Mouse (Mus musculus) lung, embryonic 14.5 days (tissue): Measurements from ENCODE around the gene Glis3. TPM values are rescaled to one million over a fixed set of nuclear protein-coding genes. Genes with fewer than 3 reads are reported as not detected.

Source experiments
- ATAC-seq: fragments of 200-750 bp; cut with Nextera tagmentation; 2 replicates; pipeline ENCODE4 v1.8.0; 2017; ENCODE audit warnings: mild to moderate bottlenecking, moderate TSS enrichment, moderate library complexity; ENCODE audit not compliant: insufficient read depth
- DNase-seq: peaks from one replicate; pipeline ENCODE4 v3.0.0-alpha.2; 2015
- H3K27ac ChIP-seq: fragments of 300-500 bp; sonication (generic); 2 replicates; pipeline ENCODE4 v1.5.1; 2014; ENCODE audit warnings: low read depth, mild to moderate bottlenecking, moderate library complexity
- H3K27me3 ChIP-seq: fragments of 300-500 bp; sonication (generic); 2 replicates; pipeline ENCODE4 v1.6.1; 2014; ENCODE audit warnings: low read length, control low read depth; ENCODE audit not compliant: insufficient read depth
- H3K36me3 ChIP-seq: fragments of 300-500 bp; sonication (generic); 2 replicates; pipeline ENCODE4 v1.6.1; 2014; ENCODE audit warnings: control low read depth; ENCODE audit not compliant: insufficient read depth
- H3K4me1 ChIP-seq: fragments of 300-500 bp; sonication (generic); 2 replicates; pipeline ENCODE4 v1.6.1; 2014; ENCODE audit warnings: antibody characterized with exemption, control low read depth; ENCODE audit not compliant: insufficient read depth
- H3K4me2 ChIP-seq: fragments of 300-500 bp; sonication (generic); 2 replicates; pipeline ENCODE4 v1.6.1; 2014; ENCODE audit warnings: mild to moderate bottlenecking
- H3K4me3 ChIP-seq: fragments of 300-500 bp; sonication (generic); 2 replicates; pipeline ENCODE4 v1.5.1; 2014; ENCODE audit warnings: low read depth, low read length
- H3K9ac ChIP-seq: fragments of 300-500 bp; sonication (generic); 2 replicates; pipeline ENCODE4 v1.6.1; 2014
- H3K9me3 ChIP-seq: fragments of 300-500 bp; sonication (generic); 2 replicates; pipeline ENCODE4 v1.6.1; 2016; ENCODE audit warnings: low read depth, low read length, control low read depth
- CTCF ChIP-seq: IDR thresholded peaks from 2 replicates; pipeline ENCODE4 v1.5.1; 2016; ENCODE audit warnings: antibody characterized with exemption, low read depth
- WGBS: fragments of 180-500 bp; shearing (Covaris S2); extraction: QIAGEN DNeasy Blood & Tissue Kit; methylation state at CpG from one replicate; pipeline ENCODE4 v1.1.7; 2014; 5-methylcytosine and 5-hydroxymethylcytosine counted together
- polyA plus RNA-seq: library from polyadenylated mRNA; unstranded; fragments of >200 nt; fragmentation: Nextera tagmentation; extraction: Ambion mirVana; gene quantifications from 2 replicates; pipeline ENCODE4 v1.2.1, GENCODE M21; 2014

Glis3 gene
- polyA plus RNA-seq, 1 experiment from 2014 or later = 4.7 TPM

DNA sequence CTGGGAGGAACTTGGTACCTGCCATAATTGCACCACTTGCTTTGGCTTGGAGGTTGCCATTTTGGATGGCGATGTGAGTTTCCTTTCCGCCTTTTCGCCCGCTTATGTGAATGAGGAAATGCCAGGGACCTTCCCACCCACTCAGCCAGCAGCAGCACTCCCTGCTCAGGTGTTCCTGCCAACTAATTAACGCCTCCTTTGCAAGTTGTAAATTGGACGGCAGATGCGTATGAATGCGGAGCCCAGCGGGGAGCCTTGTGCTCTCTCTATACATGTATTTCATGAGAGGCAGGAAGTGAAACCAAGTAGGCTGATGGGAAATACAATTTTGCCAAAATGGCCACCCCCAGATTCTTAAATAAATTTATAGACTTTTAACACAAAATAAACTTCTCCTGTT is 444.8 kb downstream of the Glis3 start:
- H3K27ac ChIP-seq = no peak overlapping the region
- no peak overlapping the region for H3K4me3 ChIP-seq
- DNase-seq (no peak), ATAC-seq (no peak)
- no peaks in the 10 kb centered on the region for H3K4me1 ChIP-seq
- H3K27me3 ChIP-seq = no peaks in the 10 kb centered on the region
- 87% methylated on average over 9 of the region's 9 CpGs for WGBS
- no peak overlapping the region for H3K9ac ChIP-seq
- TF ChIP-seq CTCF = no peak
- H3K4me2 ChIP-seq = no peak overlapping the region
- no peaks in the 10 kb centered on the region for H3K36me3 ChIP-seq
- no peaks in the 10 kb centered on the region for H3K9me3 ChIP-seq

DNA sequence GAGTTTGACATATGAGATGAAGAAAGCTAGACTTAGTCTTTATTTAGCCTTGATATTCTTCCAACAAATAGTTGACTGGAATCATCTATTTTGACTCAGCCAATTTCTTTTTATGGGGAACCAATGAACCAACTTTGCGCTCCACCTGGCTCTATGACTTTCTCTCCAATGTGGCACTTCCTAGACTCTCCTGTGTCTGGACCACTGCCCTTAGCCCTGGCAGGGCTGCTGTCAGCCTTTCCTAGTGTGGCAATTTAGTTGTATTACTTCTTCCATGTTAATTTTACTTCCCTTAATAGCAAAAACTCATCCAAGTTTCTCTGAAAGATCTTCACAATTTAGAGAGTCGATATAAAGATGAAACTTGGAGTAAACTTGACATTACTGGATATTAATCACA is 445.2 kb downstream of the Glis3 start:
- Histone ChIP-seq H3K4me3 (no peak overlapping the region), H3K4me2 (no peak overlapping the region), H3K9me3 (no peaks in the 10 kb centered on the region), H3K27ac (no peak overlapping the region), H3K4me1 (no peaks in the 10 kb centered on the region), H3K36me3 (no peaks in the 10 kb centered on the region), H3K27me3 (no peaks in the 10 kb centered on the region), H3K9ac (no peak overlapping the region)
- no peak for ATAC-seq
- no peak for TF ChIP-seq CTCF
- WGBS = 91% methylated on average over 2 of the region's 2 CpGs
- no peak for DNase-seq

DNA sequence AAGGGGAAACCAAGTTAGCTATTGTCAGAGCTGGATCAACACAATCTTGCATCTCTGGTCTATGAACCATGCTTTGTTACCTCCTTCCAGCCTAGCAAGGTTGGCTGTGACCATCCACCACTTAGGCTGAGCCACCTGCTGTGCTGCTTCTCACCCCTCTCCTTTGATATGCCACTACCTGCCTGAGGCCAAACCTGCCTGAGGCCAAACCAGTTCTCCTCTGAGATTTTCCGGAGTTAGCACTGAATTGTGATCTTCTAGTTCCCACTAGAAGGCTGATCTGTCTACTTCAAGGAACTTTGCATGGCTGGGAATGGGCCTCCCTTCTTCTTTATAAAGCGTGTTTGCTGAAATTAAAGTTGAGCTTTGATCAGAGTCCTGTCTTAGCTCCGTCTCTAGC is 448.4 kb downstream of the Glis3 start:
- Histone ChIP-seq H3K4me3 (no peak overlapping the region), H3K36me3 (no peaks in the 10 kb centered on the region), H3K27me3 (no peaks in the 10 kb centered on the region), H3K9me3 (no peaks in the 10 kb centered on the region), H3K4me2 (no peak overlapping the region), H3K9ac (no peak overlapping the region), H3K27ac (no peak overlapping the region), H3K4me1 (no peaks in the 10 kb centered on the region)
- no peak for TF ChIP-seq CTCF
- no peak for DNase-seq
- ATAC-seq = no peak
- WGBS = 54% methylated on average over 3 of the region's 3 CpGs

DNA sequence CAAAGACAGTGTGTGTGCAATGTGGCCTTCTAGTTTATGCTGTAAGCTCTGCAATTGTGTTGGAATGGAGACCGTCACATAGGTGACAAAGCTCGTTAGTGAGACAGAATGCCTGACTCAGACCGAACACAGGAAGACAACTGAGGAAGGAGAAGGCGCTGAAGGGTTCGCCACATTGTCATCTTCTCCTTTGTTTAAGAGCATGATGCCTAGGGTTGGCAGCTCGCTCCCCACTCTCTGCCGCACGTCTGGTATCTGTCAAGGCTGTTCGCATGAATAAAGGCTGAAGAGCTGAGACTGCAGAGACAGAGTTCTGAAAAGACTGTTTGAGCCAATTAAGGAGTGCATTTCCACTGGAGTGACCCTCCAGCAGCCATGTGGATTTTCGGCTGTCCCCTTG is 452.4 kb downstream of the Glis3 start:
- H3K27me3 ChIP-seq = no peaks in the 10 kb centered on the region
- no peak overlapping the region for H3K4me3 ChIP-seq
- no peaks in the 10 kb centered on the region for H3K36me3 ChIP-seq
- no peak overlapping the region for H3K9ac ChIP-seq
- TF ChIP-seq CTCF = no peak
- H3K27ac ChIP-seq = no peak overlapping the region
- no peak for DNase-seq
- no peaks in the 10 kb centered on the region for H3K9me3 ChIP-seq
- no peaks in the 10 kb centered on the region for H3K4me1 ChIP-seq
- 78% methylated on average over 10 of the region's 10 CpGs for WGBS
- no peak for ATAC-seq
- no peak overlapping the region for H3K4me2 ChIP-seq

DNA sequence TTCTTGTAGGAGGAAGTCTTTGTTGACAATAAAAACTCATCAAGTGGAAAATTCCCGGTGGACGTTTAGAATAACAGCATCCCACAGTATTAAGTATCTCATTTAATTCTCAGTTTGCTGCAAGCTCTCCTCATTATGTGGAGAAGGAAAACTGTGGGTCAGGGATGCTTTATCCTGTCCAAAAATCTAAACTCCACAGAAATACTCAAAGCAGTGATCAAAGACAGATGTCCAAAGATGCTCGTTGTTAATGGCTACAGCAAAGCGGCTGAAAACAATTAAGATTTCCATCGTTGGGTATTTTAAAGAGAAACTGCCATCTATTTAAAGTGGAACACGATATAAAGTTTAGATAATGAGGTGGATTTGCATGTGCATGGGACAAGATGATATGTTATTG is 454.2 kb downstream of the Glis3 start:
- no peak for DNase-seq
- ATAC-seq = no peak
- 61% methylated on average over 6 of the region's 6 CpGs for WGBS
- Histone ChIP-seq H3K9ac (no peak overlapping the region), H3K27ac (no peak overlapping the region), H3K4me3 (no peak overlapping the region), H3K27me3 (no peaks in the 10 kb centered on the region), H3K36me3 (no peaks in the 10 kb centered on the region), H3K9me3 (no peaks in the 10 kb centered on the region), H3K4me2 (no peak overlapping the region), H3K4me1 (no peaks in the 10 kb centered on the region)
- TF ChIP-seq CTCF = no peak

DNA sequence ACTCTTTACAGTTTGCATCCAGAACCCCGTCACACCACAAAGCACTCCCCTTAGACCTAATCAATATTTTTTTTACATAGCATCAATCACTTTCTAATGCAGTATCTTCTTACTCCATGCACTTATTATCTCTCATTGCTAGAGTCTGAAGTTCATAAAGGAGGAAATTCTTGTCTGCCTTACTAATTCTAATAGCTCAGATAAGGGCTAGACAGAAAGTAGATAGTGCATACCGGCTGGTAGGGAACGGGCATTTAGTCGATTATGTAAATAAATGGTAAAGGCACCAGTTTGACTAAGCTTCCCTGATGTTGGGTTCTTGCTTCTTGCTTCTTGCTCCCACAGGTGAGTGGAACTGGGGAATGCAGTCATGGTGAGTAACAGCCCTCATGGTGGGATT is 468.2 kb downstream of the Glis3 start:
- no peak for TF ChIP-seq CTCF
- H3K27ac ChIP-seq = no peak overlapping the region
- no peak overlapping the region for H3K4me2 ChIP-seq
- DNase-seq (no peak), ATAC-seq (no peak)
- no peaks in the 10 kb centered on the region for H3K36me3 ChIP-seq
- no peaks in the 10 kb centered on the region for H3K9me3 ChIP-seq
- no peak overlapping the region for H3K4me3 ChIP-seq
- WGBS = 54% methylated on average over 4 of the region's 4 CpGs
- no peaks in the 10 kb centered on the region for H3K4me1 ChIP-seq
- H3K27me3 ChIP-seq = no peaks in the 10 kb centered on the region
- H3K9ac ChIP-seq = no peak overlapping the region

Other genes with a start within 250 kb of the Glis3 start
- gene Slc1a1, start 155.0 kb upstream of the Glis3 start, polyA plus RNA-seq = 3.5 and 3.8 TPM in 2 replicates